Mouse (Mus musculus) liver, adult (tissue): Measurements from ENCODE around the gene Cldn12.

ENCODE experiments used
- GATA4 ChIP-seq: IDR thresholded peaks from 2 replicates; pipeline ENCODE4 v1.6.1; 2014; ENCODE audit warnings: mild to moderate bottlenecking, low read length; ENCODE audit not compliant: insufficient replicate concordance

Gene Cldn12

DNA sequence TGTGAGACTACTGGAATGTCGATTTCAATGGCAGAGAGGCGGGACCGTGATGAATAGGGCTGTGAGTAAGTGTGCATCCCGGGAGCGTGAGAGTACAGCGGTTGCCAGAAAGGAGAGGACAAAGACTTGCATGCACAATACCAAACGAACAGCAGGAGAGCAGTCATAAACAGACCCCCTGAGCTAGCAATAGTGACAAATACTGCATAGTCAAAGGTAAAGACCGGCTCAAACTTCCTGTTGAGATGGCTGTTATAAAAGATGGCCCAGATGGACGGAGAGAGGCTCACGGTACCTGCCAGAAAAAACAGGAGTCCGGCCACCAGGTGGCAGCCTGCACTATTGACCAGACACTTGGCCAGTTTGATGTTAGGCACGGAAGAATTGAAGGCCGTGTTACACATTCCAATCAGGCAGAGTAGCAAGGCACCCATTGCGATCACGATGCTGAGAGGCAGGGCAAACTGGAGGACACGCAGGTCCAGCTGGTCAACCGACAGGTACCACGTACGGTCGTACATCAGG, 7.0 kb downstream of the Cldn12 start:
- TF ChIP-seq GATA4: no peak

DNA sequence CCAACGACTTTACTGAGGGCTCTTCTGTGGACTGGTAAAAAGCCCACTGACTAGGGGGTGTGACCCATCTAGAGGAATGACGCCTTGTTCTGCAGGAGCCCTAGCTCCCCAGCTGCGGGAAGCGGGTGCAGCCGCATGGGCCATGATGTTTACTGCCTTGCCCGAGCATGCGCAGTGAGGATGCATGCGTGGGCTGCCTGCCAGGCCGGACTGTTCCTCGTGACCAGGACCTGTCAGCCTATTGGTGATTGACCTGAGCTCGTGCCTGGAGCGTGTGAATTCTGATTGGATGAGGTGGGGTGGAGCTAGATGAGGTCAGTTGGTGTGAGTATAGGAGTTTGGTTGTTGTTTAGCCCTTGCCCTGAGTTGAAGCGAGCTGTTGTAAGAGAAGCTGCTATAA, 10.3 kb downstream of the Cldn12 start:
- TF ChIP-seq GATA4: no peak

DNA sequence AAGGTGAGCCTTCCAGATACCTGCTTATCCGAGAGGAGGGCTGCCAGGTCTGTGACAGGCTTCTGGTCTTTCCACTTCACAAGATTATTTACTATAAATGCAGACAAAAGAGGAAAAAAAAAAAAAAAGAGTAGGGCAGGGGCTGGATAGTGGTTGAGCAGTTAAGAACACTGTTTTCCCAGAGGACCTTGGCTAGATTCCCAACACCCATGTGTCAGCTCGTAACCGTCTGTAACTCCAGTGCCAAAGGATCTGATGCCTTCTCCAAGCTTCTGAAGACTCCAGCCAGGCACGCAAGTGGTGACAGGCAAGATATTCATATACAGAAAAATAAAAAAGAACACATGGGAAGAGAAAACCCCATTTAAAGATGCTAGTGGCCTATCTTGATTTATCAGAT, 11.4 kb downstream of the Cldn12 start:
- TF ChIP-seq GATA4: no peak

DNA sequence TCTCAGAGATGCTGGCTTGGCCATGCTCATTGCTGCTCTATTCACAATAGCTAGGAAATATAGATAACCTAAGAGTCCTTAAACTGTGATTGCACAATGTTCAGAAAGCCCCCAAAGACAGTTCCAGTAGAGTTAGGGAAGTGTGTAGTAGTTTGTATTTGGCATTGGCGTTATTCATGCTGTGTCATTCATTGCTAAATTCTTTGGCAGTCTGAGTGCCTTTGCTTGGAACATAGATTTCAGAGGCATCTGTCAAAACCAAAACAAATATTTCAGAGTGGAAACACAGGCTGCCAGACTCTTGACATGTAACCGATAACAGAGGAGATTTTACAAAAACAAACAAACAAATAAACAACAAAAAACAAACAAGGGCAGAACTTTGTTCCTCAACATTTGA, 13.2 kb downstream of the Cldn12 start:
- TF ChIP-seq GATA4: no peak

DNA sequence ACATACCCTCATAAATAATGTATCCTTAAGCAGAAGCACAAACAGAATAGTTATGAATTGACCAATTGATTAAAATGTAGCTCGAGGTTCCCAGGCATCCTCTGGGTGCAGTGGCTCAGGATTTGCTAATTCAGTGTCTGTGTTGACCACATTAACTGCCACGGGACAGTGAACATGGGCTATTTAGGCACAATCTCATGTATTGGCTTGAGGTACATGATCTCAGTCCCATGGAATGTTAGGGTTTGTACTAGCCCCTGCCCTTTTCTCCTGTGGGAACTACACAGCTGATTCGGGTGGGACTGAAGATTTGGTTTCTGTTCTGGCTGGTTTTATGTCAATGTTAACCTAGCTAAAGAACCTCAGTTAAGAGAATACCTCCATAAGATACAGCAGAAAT, 18.4 kb downstream of the Cldn12 start:
- TF ChIP-seq GATA4: no peak

DNA sequence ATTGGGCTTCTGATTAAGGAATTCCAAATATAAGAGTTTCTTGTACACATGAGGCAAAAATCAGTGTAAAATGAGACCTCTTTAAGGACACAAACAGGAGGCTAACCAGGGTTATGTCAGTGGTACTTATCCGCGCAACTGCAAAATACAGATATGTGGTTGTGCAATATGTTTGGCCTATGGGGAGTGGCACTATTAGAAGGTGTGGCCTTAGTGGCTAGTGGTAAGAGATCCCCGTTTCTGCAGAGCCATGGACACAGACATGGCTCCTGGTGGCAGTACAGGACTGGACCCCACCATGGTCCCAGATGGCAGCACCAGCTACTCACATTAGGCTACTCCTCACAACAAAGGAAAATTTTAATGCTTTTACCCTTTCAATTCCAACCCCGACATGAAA, 19.7 kb downstream of the Cldn12 start:
- TF ChIP-seq GATA4: no peak

DNA sequence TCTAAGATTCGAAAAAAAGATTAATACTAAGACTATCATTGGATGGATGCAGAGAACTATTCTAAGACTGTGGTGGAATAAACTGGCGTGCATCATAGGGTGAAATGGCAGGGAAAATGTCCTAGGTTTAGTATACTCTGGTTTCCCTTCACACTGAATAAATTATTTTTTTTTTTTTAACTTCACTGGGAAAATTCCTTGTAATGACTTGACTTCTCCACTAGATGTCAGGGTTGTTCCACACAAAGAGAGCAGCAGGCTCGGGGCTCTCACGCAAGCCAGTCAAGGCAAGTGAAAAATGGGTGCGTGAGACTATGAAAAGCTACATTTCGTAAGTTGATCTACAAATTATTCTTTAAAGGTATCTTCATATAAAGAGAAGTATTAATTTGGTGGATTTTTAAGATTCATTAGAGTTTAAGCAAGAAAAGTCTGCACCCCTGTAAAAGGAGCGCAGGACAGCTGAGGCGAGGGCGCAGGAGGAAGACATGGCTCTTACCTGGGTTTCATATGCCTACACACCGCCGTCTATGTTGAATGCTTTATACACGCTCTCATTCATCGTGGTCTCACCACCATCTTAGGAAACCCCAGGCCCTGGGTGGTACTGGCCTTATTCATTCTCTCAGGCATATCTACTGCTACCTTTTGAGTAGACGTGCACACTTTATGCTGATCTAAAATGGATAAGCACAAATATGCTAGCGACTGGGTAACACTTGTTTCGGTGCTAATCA, 20.3 kb downstream of the Cldn12 start:
- TF ChIP-seq GATA4: no peak

DNA sequence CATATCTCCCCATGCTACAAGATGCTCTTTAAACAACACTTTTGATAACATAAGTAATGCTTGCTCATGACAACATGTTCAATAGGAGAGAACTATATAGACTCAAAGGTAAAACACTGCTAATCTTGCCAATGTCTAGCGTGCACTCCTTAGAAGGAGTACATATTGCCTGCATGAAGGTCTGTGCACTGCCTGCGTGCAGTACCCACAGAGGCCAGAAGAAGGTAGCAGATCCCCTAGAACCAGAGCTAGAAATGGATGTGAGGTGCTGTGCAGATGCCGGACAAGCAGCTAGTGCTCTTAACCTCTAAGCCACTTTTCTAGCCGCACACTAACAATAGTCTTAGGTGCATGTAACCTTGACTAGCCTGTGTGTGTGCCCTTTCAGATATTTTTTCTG, 22.6 kb downstream of the Cldn12 start:
- no peak for TF ChIP-seq GATA4

DNA sequence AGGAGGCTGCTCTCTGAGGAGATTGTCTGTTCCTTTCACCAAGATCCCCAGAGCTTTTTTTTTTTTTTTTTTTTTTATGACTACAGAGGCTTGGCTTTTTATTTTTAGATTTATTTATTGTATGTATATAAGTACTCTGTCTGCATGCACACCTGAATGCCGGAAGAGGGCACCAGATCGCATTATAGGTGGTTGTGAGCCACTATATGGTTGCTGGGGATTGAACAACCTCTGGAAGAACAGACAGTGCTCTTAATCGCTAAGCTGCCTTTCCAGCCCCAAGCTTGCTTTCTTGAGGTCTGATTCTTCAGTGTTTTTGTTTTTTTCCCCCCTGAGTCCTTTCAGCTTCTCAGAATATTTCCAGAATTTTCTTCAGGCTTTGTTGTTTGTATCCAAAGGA, 28.7 kb downstream of the Cldn12 start:
- no peak for TF ChIP-seq GATA4

DNA sequence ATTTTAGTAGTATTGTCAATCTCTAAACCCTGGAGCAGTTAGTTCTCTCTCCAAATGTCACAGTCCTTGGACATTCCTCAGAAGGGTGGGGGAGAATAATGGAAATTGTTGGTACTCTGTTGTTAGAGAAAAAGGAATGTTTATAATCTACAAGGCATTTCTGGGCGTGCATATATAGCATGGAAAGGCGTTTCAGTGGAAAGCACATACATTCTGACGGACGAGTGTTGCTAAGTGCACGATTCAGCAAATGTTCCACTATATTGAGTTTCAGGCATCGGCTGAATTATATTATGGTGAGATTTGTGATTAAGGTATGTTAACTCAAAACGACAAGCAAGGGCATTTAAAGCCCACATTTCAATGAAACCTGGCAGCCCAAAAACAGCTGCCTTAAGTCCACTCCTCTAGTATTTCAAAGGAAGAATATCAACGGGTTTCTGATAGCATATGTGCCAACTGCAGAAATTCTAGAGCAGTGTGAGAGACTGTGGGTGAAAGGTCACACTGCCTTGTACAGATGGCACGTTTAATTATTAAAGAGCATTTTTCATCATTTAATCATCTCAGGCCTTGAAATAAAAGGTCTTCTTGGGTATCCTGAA, 31.4 kb downstream of the Cldn12 start:
- TF ChIP-seq GATA4: no peak

DNA sequence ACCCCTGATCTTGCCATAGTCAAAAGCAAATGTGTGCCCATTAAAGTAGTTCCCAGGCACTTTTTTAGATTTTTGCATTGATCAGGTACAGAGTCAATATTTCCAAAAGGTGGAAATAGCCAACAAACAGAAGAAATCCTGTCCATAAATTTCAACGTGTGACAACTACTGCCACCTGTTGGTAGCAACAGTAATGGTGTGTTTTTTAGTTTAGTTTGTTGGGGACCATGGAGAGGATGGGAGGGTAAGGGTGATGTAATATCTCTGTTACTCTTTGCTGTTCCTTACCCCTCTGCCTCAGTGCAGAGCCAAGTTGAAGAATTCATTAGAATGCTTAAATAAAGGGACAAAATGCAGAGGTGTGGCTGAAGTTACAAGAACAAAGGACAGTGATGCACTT, 33.1 kb downstream of the Cldn12 start:
- no peak for TF ChIP-seq GATA4

DNA sequence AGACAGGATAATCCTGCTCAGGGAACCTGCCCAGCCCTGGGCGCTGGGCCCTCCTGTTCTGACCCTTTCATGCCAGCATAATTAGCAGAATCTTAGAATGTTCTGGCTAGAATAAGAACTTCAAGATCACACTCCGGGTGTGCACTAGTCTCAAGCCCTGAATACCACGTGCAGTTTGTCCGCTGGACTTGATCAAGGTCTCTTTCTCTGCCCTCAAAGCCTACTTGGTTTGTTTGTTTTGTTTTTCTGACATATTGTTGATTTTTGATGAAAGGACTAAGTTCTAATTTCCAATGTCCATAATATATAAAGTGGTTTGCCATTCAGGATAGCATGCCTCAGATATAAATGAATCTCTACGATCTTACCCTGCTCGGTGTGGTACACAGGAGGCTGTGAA, 35.7 kb downstream of the Cldn12 start, which contains the start of gene 1700015F17Rik:
Gene 1700015F17Rik, minus strand, starts transcription at position 101 of the 400 bp plus-strand sequence.
- no peak for TF ChIP-seq GATA4

DNA sequence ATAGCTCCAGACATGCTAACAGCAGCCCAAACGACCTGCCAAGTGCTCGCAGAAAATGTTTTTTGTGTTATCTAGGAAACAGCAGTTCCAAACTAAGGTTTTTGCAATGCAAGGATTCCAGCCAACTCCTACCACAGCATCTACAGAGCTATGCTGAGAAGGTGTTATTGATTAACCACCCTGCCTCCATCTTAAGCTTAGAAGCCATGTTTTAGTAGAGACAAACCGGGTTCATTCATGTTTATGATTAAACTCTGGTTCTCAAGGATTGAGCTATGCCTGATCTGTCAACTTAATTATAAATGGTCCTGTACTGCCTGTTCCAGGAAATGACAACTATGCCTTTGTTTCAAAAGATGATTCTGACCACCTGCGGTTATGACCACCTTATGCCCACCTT, 38.6 kb downstream of the Cldn12 start:
- TF ChIP-seq GATA4: no peak

DNA sequence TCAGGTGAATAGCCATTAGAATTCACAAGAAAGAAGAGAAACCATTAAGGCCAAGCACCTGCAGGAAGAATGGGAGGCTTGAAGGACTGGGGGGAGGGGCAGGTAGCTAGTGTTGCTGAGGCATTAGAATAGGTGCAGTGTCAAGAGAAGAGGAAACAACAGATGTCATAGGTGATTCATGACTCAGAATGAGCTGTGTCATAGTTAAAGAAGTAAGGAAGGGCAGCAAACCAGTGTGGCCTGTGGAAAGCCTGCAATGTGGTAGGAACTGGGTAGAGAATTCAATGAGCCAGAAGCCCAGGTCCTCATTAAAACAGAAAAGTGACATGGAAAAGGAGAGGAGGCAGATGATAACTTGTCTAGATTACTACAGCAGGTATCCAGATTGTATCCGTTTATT, 49.5 kb downstream of the Cldn12 start:
- no peak for TF ChIP-seq GATA4
